Mouse (Mus musculus) right cerebral cortex, postnatal 4 days (tissue): ENCODE data around the gene Ggact.

Experiments used
- DNase-seq: peaks from one replicate; pipeline ENCODE4 v3.0.0-alpha.2; 2022

Ggact gene

DNA sequence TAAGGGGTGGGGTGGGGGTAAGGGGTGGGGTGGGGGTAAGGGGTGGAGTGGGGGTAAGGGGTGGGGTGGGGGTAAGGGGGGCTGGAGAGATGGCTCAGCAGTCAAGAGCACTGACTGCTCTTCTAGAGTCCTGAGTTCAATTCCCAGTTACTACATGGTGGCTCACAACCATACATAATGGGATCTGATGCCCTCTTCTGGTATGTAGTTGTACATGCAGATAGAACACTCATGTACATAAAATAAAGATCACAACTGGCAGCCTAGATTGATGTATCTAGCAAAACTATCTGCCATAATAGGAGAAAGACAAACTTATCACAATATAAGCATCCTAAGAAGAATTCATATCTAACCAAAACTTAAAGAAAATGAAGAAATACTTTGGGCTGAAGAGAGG is 15.0 kb downstream of the Ggact start:
- no peak for DNase-seq

- no peak for DNase-seq
These were observed 17.5 kb downstream of the Ggact start for GRCm38 (mm10) chr14:122896106-122896505.

GRCm38 (mm10) chr14:122891470-122891968 is 22.0 kb downstream of the Ggact start:
- no peak for DNase-seq

DNA sequence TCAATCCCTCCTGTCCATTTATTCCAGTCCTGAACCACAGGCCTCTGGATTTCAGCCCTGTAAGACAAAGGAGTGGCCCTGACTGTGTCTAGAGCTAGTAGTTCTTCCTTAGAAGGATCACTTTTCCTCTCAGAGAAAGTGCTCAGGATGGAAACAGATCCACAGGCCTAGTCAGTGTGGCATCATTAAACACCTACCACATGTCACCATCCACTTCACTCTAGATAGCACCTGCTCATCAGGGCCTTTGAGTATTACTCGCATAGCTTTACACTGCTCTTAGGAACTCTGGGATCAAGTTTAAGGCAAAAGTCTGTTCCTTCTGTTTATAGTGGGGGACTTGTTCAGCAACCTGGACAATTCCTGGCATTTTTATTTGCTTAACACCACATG is 25.1 kb downstream of the Ggact start:
- DNase-seq = no peak

DNA sequence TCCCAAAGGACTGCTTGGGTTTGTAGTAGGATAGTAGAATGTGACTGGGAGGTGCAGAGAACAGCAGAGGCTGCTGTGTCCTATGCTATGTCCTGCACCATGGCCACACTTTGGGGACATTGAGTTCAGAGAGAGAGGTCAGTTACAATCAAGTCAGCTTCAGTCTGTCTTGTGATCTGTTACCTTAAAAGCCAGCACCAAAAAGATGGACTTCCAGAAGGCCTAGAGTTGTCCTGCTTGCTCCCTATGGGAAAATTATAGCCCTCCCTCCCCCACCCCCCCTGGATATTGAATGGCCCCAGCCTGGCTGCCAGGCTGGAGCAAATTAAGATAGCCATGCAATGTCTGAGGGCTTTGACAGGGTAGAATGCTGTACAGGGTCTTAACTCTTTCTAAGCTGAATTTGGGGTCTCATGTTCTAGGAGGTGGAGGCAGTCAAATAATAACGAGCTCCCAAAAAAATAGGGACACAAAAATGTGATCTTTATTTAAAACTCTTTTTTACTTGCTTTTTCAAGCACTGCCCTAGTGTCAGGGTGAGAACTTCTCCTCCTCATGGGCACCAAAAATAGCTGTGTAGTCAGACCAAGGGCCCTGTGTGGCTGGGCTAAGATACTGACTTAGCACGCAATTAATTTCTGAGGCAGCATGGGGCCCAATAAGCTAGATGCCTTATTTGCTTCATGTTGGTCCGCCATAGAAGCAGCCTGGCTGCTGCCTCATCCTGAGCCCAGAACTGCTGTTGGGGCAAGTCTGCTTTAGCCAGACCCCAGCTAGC is 25.7 kb downstream of the Ggact start:
- DNase-seq = no peak

DNA sequence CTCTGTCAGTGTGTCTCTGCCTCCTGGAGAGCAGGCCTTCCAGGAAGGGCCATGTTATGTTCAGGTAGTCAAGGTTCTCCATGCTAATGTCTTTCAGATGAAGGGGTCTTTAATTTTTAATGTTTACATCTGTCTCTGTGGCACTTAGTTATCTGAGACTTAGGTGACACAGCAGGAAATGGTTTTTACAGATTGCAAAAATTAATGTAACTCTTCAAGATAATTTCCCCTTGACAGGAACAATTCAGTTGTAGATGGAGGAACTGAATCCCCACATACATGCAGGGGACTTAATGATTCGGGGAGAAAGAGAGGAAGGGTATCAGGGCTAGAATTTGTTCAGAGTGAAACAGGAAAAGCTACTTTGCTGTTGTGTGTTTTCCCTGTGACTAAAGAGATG is 26.3 kb downstream of the Ggact start:
- no peak for DNase-seq

DNA sequence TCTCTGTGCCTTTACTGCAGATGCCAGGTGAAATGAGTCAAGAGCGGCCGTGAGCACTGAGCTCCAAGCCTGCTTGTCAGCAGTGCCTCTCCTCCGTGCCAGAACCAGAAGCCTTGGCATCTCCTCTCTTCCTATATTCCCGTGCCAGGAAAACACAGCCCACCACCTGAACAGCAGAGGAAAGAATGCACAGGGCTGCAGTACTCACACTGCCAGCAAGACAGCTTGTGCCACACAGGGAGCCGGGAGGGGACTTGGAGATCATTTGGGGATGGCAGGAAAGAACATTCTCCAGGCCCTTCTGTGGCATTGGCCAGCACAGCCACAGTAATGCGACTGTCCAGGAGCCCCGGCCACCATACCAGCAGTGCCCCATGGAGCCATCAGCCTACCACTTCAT is 27.7 kb downstream of the Ggact start:
- DNase-seq = no peak

GRCm38 (mm10) chr14:122883821-122884584 is 29.6 kb downstream of the Ggact start:
- DNase-seq = no peak

DNA sequence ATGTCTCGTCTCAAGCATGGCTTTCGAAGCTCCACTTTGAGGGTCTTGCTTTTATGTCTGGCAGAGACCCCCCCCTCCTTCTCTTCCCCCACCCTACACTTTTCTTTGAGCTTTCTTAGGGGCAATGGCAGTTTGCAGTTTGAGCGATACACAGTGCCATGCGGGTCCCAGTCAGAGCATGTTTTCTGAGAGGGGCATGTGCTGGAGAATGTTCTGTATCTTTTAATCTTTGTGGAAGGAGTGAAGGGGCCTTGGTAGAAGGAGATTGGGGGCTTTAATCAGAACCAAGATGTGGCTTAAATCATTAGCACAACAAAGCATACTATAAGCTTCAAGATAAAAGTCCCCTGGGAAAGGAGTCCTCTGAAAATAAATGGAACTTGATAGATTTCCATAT is 30.1 kb downstream of the Ggact start:
- no peak for DNase-seq

DNA sequence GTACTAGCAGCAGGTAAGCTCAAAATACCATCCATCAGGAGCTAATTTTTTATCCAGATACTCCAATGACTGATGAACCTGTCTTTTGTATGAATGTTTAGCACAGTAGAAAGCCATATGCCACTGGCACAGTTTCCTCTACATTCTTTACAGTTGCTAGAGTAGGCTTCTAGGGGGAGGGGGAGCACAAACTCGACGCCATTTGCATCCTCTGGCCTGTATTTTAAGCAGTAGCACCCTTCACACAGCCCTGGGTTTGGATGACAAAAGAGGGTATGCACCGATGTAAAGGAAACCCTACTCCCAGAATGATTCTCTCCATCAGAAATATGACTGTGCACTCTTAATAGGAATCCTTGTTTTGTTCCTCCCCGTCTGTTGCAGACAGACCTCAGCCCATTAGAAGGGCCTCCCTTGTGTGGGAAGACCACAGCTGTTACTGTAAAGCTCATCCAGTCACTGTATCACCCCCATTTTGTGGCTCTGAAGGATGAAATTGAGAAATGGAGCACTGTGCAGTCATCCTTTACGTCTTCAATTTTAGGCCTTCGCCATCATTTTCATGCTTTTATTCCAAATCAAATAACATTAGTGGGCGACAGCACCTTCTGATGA is 30.7 kb downstream of the Ggact start:
- no peak for DNase-seq

DNA sequence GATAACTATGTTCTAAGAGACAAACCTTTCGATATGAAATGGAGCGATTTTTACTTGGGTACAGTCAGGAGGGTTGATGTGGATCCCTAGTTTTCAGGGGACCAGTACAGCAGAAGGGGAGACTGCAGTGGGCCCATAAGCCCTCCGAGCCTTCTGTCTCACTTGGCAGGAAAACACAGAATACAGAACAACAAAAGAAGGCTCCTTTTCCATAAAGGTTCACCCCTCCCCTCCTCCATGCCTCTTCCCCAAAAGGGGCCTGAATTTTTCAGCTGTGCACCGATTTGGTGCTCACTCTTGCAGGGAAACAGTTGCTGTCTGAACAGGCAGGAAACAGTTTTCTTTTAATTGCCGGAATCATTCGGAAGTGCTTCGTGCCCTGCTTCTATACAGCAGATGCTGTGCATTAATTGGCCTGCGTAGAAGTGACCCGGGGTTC is 31.3 kb downstream of the Ggact start:
- DNase-seq = no peak

DNA sequence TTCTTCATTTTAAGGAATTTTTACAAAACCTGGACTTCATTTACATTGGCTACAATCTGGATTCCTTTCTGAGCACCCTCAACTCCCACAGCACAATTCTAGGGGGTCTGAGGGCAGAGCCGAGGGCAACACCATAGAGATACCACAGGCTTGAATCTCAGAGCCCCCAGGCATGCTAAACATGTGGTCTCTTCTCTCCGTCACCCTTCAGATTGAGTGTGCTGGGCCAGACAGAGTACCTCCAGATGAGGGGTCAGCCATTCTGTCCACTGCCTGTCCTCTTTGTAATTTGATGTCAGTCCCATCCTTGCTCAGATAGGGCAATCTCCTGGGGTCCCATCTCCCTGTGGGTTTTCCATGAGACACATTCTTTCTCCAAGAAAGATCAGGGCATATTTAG is 31.9 kb downstream of the Ggact start:
- DNase-seq = no peak

DNA sequence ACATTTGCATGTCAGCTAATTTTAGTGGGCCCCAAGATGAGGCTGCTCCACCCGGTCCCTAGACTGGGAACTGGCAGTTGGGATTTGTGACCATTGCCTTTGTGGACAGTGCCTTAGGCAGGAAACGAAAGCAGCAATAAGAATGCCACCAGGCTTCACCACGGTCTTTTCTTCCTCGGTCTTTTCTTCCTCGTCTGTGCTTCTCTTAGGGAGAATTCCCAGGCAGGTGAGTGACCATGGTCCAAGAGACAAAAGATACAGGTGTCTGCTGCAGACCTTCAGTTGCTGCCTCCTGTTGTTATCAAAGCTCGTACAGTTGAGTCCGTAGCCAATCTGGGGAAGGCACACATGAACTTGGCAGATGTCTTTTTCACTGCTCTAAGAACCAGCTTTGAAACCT is 33.3 kb downstream of the Ggact start:
- DNase-seq = no peak

GRCm38 (mm10) chr14:122877787-122878186 is 35.8 kb downstream of the Ggact start:
- DNase-seq = no peak

GRCm38 (mm10) chr14:122876723-122877122 is 36.8 kb downstream of the Ggact start:
- no peak for DNase-seq

DNA sequence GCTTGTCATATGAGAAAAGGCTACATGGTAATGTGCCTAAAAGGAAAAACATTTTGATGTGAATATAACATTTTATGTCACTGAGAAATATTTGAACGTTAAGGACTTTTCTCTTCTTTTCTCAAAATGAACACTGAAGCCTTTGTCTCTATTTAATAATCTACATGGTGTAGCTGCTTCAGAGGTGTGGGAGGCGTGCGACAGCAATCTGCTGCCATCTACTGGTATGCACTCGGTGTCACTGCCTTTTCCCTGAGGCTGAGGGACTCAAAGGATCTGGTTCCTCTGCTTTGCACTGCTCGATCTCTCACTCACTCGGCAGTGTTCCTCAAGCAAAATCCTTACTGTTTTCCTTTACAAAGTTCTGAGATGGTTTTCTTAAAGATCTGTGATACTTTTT is 37.4 kb downstream of the Ggact start:
- peak; percentile 73 for DNase-seq

- no peak for DNase-seq
These were observed 37.9 kb downstream of the Ggact start for GRCm38 (mm10) chr14:122875636-122876035.

DNA sequence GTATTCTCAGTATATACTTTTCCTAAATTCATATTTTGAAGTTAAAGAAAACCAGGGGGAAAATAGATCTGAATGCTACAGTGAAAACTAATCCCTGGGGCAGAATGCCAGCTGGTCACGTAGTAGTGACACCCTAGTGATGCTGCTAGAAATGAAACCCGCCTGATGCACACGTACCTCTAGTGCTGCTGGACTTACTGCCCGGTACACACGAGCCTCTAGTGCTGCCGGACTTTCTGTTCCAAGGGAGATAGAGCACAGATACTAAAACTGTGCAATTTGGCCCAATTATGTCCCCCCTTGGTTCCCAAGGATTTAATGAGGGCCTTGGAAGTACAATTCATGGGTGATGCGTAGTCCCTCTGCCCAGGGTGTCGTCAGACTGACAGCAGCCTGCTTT is 38.5 kb downstream of the Ggact start:
- DNase-seq = no peak

DNA sequence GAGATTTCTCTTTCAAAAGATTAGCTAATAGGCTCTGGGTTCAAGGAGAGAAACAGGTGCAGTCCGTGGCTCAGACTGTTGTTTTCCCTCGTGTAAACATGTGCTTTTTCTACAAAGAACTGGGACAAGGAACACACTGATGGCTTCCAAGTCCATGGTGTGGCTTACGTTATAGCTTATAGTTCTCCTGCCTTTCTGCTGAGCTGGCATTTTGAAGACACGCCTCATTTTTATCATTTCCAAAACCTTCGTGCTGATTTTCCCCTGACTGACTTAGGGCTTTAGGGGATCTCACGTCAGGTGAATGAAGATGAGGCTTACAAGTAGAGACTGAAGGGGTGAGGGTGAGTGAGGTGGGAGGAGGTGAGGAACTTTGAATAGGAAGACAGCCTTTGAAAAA is 40.9 kb downstream of the Ggact start:
- DNase-seq = no peak

- no peak for DNase-seq
These were observed 41.5 kb downstream of the Ggact start for GRCm38 (mm10) chr14:122871841-122872580.

- DNase-seq = no peak
These were observed 43.7 kb downstream of the Ggact start for GRCm38 (mm10) chr14:122869831-122870230.

GRCm38 (mm10) chr14:122867531-122868285 is 45.8 kb downstream of the Ggact start:
- DNase-seq = no peak
